19 mouse cellular contexts compared by ENCODE assay signal in the genomic region with DNA sequence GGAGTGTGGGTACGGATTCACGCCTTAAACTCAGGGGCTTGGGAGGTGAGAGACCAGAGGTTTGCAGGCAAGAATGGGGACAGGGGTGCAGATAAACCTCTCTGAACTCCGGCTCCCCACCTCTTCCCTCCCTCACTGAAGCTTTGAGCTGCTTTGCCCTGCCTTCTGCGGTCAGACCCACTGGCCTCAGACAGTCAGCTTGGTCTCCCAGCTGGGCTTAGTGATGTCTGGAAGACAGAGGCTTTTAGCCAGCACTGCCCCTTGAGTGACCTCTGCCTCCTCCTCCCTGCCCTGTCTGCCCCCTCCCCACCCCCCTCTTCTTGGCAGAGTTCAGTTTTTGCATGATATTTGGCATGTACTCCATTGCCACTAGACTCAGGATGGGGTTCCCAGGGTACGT. TPM values are rescaled to one million over a fixed set of nuclear protein-coding genes. Genes with fewer than 3 reads are reported as not detected.
DNase-seq lines count a peak whose midpoint lies in the region; ATAC-seq and TF ChIP-seq lines count a peak whose summit lies in the region.
"Had no signal": no experiment of that assay in that cellular context is flagged by ENCODE, and none has a peak within 500 bp of the region (broad histone marks: within the 10 kb centered on the region; RNA-seq: fewer than 3 reads in every experiment).

No protein-coding gene starts in this region.

- H3K9me3 ChIP-seq in forebrain, embryonic 10.5 days, result no peaks in the 10 kb centered on the region
- no peaks in the 10 kb centered on the region for H3K9me3 ChIP-seq in hindbrain, embryonic 14.5 days (ENCODE audit: control insufficient read depth, low read length)
- H3K9me3 ChIP-seq in midbrain, embryonic 16.5 days (replicated peaks; ENCODE audit: control insufficient read depth, low read length, poor library complexity, severe bottlenecking), result no peaks in the 10 kb centered on the region
- H3K9me3 ChIP-seq: embryonic facial prominence, embryonic 12.5 days had no signal

- intact Hi-C loops in gastrocnemius, adult 2 months (cut with DNase I), result no loop called here

- peaks cover 43% of the 10 kb centered on the region for H3K4me1 ChIP-seq in forebrain, embryonic 10.5 days
- peaks cover 10% of the 10 kb centered on the region; the same call in 1 of the 2 replicates for H3K4me1 ChIP-seq in hindbrain, embryonic 14.5 days (replicated peaks; ENCODE audit: control insufficient read depth, insufficient read depth, low read length)
- peaks cover 18% of the 10 kb centered on the region for H3K4me1 ChIP-seq in midbrain, embryonic 16.5 days (ENCODE audit: control insufficient read depth, insufficient read depth, low read length)

- peak overlapping the region; percentile 95 for H3K4me2 ChIP-seq in hindbrain, embryonic 14.5 days (replicated peaks)
- H3K4me2 ChIP-seq in midbrain, embryonic 16.5 days (ENCODE audit: low read length), result peak overlapping the region; percentile 92

- H3K9ac ChIP-seq in hindbrain, embryonic 14.5 days, result peak overlapping the region; percentile 87; the same call in 1 of the 2 replicates
- peak overlapping the region; percentile 91; the same call in 1 of the 2 replicates for H3K9ac ChIP-seq in midbrain, embryonic 16.5 days (ENCODE audit: low read depth, low read length)
- H3K9ac ChIP-seq: liver, postnatal 0 days had no signal

- 45% methylated on average over 5 of the region's 5 CpGs for WGBS in forebrain, embryonic 10.5 days
- WGBS in hindbrain, embryonic 14.5 days, result 34% methylated on average over 5 of the region's 5 CpGs
- 41% methylated on average over 5 of the region's 5 CpGs for WGBS in midbrain, embryonic 16.5 days

- 0 out of 2 replicates have a peak overlapping the region, but pooled peaks have one; percentile 1 for H3K27ac ChIP-seq in forebrain, embryonic 10.5 days
- H3K27ac ChIP-seq in hindbrain, embryonic 14.5 days, result no peak overlapping the region
- H3K27ac ChIP-seq in midbrain, embryonic 16.5 days (ENCODE audit: low read length), result no peak overlapping the region
- H3K27ac ChIP-seq in gastrocnemius, adult 2 months, result no peak overlapping the region
- H3K27ac ChIP-seq: embryonic facial prominence, embryonic 12.5 days had no signal

- ATAC-seq in hindbrain, embryonic 14.5 days (ENCODE audit: low FRiP score), result no peak
- no peak for ATAC-seq in midbrain, embryonic 16.5 days
- ATAC-seq: liver, postnatal 0 days had no signal

- no peaks in the 10 kb centered on the region for H3K36me3 ChIP-seq in forebrain, embryonic 10.5 days (replicated peaks)
- H3K36me3 ChIP-seq in hindbrain, embryonic 14.5 days (replicated peaks; ENCODE audit: control insufficient read depth, insufficient read depth), result no peaks in the 10 kb centered on the region
- H3K36me3 ChIP-seq in midbrain, embryonic 16.5 days (ENCODE audit: control insufficient read depth, insufficient read depth, low read length), result no peaks in the 10 kb centered on the region
- H3K36me3 ChIP-seq: embryonic facial prominence, embryonic 12.5 days had no signal

- peak overlapping the region; percentile 65; the same call in 1 of the 2 replicates for H3K4me3 ChIP-seq in forebrain, embryonic 10.5 days
- peak overlapping the region; percentile 64 for H3K4me3 ChIP-seq in hindbrain, embryonic 14.5 days (replicated peaks; ENCODE audit: low read length)
- H3K4me3 ChIP-seq in midbrain, embryonic 16.5 days (ENCODE audit: low read depth, low read length), result peak overlapping the region; percentile 77
- H3K4me3 ChIP-seq in gastrocnemius, adult 2 months, result no peak overlapping the region

- no peak for TF ChIP-seq CTCF in gastrocnemius, adult 2 months (IDR thresholded peaks at IDR 0.05)

- DNase-seq in embryo, embryonic 10 days (ENCODE audit: low spot score), result peak; percentile 49
- no peak for DNase-seq in embryo, embryonic 11 days
- no peak for DNase-seq in forebrain, embryonic 10.5 days (ENCODE audit: extremely low spot score, low spot score)
- DNase-seq in hindbrain, embryonic 14.5 days (ENCODE audit: low spot score), result no peak
- DNase-seq in ovary, postnatal 14 days (ENCODE audit: low spot score), result no peak
- no peak for DNase-seq in urinary bladder, adult 2 months (ENCODE audit: low spot score)
- no peak for DNase-seq in gastrocnemius, adult 2 months
- DNase-seq: cerebellum, adult 9-11 months; liver, postnatal 0 days; lung, postnatal 36 days had no signal

- peaks cover 64% of the 10 kb centered on the region for H3K27me3 ChIP-seq in forebrain, embryonic 10.5 days (ENCODE audit: poor library complexity, severe bottlenecking)
- H3K27me3 ChIP-seq in hindbrain, embryonic 14.5 days (ENCODE audit: control insufficient read depth, insufficient read depth, low read length), result no peaks in the 10 kb centered on the region
- no peaks in the 10 kb centered on the region for H3K27me3 ChIP-seq in midbrain, embryonic 16.5 days (ENCODE audit: control insufficient read depth, insufficient read depth, low read depth, low read length)
- H3K27me3 ChIP-seq: CH12.LX had no signal

RNA-seq across cellular contexts. Expression of gene Pacsin1, which starts 31.1 kb away (rescaled TPM):
- 4.3 TPM in 2 replicates for polyA plus RNA-seq in forebrain, embryonic 10.5 days (2016; fragmentation: Nextera tagmentation; extraction: Ambion mirVana)
- polyA plus RNA-seq in hindbrain, embryonic 14.5 days (2014; fragmentation: Nextera tagmentation; extraction: Ambion mirVana), result 44.5 and 51.7 TPM in 2 replicates
- polyA plus RNA-seq in midbrain, embryonic 16.5 days (2015; fragmentation: Nextera tagmentation; extraction: Ambion mirVana), result 58.9 and 67.7 TPM in 2 replicates
- polyA plus RNA-seq in urinary bladder, adult 2 months (2012; rRNA removed), result 0.67 and 0.96 TPM in 2 replicates
- total RNA-seq in gastrocnemius, adult 2 months (2021), result under 1 TPM in 1 of 2 experiments, not detected in 1; 0.18 TPM

RNA-seq across cellular contexts. Expression of gene Spdef, which starts 42.4 kb away (rescaled TPM):
- 0.31 TPM in 1 of 2 replicates, not detected in the other for polyA plus RNA-seq in forebrain, embryonic 10.5 days (2016; fragmentation: Nextera tagmentation; extraction: Ambion mirVana)
- polyA plus RNA-seq in hindbrain, embryonic 14.5 days (2014; fragmentation: Nextera tagmentation; extraction: Ambion mirVana), result 0.26 and 0.94 TPM in 2 replicates
- 1.5 and 2.6 TPM in 2 replicates for polyA plus RNA-seq in midbrain, embryonic 16.5 days (2015; fragmentation: Nextera tagmentation; extraction: Ambion mirVana)
- polyA plus RNA-seq in urinary bladder, adult 2 months (2012; rRNA removed), result 0.17 and 0.21 TPM in 2 replicates
- total RNA-seq in gastrocnemius, adult 2 months (2021), result not detected
- total RNA-seq: CH12.LX; layer of hippocampus, postnatal 25 days had no signal
- polyA plus RNA-seq: liver, postnatal 0 days had no signal

RNA-seq across cellular contexts. Expression of gene Rps10, which starts 49.9 kb away (rescaled TPM):
- 919 and 934 TPM in 2 replicates for polyA plus RNA-seq in forebrain, embryonic 10.5 days (2016; fragmentation: Nextera tagmentation; extraction: Ambion mirVana)
- polyA plus RNA-seq in hindbrain, embryonic 14.5 days (2014; fragmentation: Nextera tagmentation; extraction: Ambion mirVana), result 489 and 624 TPM in 2 replicates
- 400 and 420 TPM in 2 replicates for polyA plus RNA-seq in midbrain, embryonic 16.5 days (2015; fragmentation: Nextera tagmentation; extraction: Ambion mirVana)
- polyA plus RNA-seq in urinary bladder, adult 2 months (2012; rRNA removed), result 1,256 and 1,277 TPM in 2 replicates
- total RNA-seq in gastrocnemius, adult 2 months (2021), result 100 to 1,000 TPM; 342 to 407 TPM

RNA-seq across cellular contexts. Expression of gene RPS10-NUDT3, which starts 51.4 kb away (rescaled TPM):
- polyA plus RNA-seq in forebrain, embryonic 10.5 days (2016; fragmentation: Nextera tagmentation; extraction: Ambion mirVana), result not detected in 2 replicates
- polyA plus RNA-seq in hindbrain, embryonic 14.5 days (2014; fragmentation: Nextera tagmentation; extraction: Ambion mirVana), result not detected in 2 replicates
- polyA plus RNA-seq in midbrain, embryonic 16.5 days (2015; fragmentation: Nextera tagmentation; extraction: Ambion mirVana), result not detected in 2 replicates
- 0.08 and 0.10 TPM in 2 replicates for polyA plus RNA-seq in urinary bladder, adult 2 months (2012; rRNA removed)
- 1 to 10 TPM in 1 of 2 experiments, not detected in 1; 1.4 TPM for total RNA-seq in gastrocnemius, adult 2 months (2021)
- total RNA-seq: CH12.LX; gastrocnemius, postnatal 4 days had no signal
- polyA plus RNA-seq: brain, embryonic 14.5 days; embryonic facial prominence, embryonic 12.5 days; heart, embryonic 14.5 days; kidney, embryonic 14.5 days; limb, embryonic 11.5 days; liver, postnatal 0 days had no signal
